Mouse (Mus musculus): ENCODE measurements around the gene Sox9. TPM values are rescaled to one million over a fixed set of nuclear protein-coding genes. Genes with fewer than 3 reads are reported as not detected.
A peak's percentile ranks its signal among the peaks of the same experiment; 100 is the strongest.

Gene Sox9
- total RNA-seq (2017), result not detected in 2 replicates

GRCm38 (mm10) chr11:112781994-112782356 lies at the start of gene Sox9:
Gene Sox9, plus strand, starts transcription at chr11:112782224.
- peak; percentile 17; the same call in 1 of the 2 replicates for ATAC-seq (replicated peaks; ENCODE audit: low read depth, poor library complexity, severe bottlenecking)

DNA sequence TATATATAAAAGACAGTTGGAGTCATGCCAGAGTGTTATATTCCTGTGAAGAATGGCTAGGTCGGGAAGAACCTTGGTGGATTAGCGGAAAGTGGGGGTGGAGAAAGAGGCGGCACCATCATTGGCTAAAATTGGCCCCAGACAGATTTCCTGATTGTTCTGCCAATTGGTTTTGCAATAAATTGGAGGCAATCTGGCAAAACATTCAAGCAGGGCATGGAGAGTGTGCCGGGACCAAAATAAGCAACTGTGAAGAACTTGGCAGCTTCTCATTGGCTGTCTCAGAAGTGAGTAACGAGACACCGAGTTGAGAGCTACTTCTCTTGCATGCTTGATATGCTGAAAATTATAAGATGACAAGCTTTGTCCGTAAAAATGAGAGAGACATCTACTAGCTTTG lies 49.6 kb upstream of the Sox9 start:
- ATAC-seq (replicated peaks; ENCODE audit: low read depth, poor library complexity, severe bottlenecking), result no peak

DNA sequence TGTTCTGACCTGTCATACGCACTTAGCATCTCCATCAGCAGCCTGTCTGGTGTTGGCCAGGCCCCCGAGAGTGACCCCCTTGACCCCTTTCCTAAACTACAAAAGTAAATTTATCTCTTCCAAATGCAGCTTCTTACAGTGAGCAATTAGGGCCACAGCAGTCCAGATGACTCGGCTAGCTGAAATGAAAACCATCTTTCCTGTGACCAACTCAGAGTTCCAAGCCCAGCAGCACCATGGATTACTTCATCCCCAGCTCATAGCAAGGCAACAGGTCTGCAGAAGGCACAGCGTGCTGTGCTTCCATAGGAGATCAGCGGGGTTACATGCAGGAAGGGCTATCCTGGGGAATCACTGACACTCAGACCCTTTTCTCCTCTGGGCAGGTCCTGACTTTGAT lies 45.0 kb upstream of the Sox9 start:
- ATAC-seq (replicated peaks; ENCODE audit: low read depth, poor library complexity, severe bottlenecking), result no peak

DNA sequence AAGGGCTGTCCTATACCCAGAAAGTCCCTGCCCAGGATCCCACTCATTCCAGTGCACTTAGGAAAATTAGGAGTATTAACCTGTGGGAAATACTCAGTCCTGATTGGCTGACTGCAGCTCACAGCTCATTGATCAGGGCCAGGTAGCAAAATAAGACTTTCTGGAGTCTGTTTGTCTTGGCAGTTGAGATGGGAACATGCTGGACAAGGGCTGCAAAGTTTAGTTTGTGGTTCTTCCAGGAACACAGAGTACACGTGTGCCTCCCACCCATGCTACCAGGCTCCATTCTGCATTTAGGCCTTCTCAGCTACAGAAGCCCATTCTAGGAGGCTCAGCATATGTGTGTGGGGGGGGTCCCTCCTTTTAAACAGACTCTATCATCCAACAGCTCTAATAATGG lies 42.3 kb upstream of the Sox9 start:
- no peak for ATAC-seq (replicated peaks; ENCODE audit: low read depth, poor library complexity, severe bottlenecking)

GRCm38 (mm10) chr11:112756516-112756915 lies 25.5 kb upstream of the Sox9 start:
- ATAC-seq (replicated peaks; ENCODE audit: low read depth, poor library complexity, severe bottlenecking), result no peak

GRCm38 (mm10) chr11:112758056-112758455 lies 24.0 kb upstream of the Sox9 start:
- no peak for ATAC-seq (replicated peaks; ENCODE audit: low read depth, poor library complexity, severe bottlenecking)

DNA sequence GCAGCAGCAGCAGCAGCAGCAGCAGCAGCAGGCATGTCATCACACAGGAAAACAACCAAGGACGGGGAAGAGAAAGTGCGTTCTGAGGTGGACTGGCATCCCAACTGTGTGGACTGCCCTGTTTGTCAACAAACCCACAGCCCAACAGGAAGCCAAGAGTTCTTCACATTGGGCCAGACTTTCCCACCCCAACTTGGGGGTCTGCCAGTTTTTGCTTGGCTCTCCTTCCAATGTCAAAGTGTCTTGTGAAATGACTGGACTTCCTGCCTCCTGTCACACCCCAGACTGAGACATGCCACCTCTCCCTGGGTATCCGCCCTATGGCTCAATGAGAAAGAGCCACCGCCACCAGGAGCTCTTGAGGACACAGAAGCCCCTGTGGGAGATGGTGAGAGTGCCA lies 15.1 kb upstream of the Sox9 start:
- ATAC-seq (replicated peaks; ENCODE audit: low read depth, poor library complexity, severe bottlenecking), result no peak

DNA sequence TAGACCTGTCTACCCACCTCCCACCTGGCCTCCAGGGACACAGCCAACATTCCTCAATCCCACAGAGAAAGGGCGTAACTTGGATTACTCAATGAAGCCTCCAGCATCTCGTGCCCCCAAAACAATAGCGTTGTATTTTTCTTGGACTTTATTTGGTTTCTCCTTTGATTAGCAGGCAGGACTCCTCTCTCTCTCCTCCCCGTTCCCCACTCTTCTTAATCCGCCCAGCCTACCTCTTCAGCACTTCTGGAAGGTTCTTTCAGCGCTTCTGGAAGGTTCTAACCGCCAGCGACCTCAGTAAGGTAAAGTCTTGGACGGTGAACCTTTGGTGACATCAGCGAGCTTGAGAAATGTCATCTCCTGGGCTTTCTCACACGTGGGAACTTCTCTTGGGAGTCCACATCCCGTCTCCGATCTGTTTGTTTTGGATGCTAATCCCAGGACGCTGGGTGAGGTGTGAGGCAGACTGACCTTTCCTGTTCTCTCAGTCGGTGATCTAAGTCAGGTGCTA lies 14.4 kb upstream of the Sox9 start:
- ATAC-seq (replicated peaks; ENCODE audit: low read depth, poor library complexity, severe bottlenecking), result no peak

DNA sequence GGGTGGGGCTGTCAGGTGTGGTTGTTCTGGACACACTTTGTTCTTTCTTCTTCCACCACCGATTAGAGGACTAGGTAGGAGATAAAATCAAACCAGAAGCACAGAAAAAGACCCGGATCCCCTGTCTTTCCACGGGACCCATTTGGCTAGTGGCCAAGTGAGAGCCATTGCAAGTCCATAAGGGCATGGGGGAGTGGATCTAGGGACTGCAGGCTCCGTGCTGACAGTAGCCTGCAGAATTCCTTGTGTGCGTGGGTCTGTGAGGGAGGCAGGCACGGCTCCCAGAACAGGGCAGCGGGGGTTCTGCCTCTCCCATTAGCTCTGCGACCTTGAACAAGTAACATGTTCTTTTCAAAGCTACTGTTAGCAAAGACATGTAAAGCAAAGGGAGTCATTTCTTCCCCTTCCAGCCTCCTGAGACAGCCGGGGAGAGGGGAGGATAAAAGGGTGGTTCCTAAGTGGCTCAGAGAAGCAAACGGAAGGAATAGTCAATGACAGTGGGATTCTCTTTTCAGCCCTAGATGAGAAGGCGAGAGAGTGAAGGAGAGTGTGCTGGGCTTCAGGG lies 9.2 kb upstream of the Sox9 start:
- no peak for ATAC-seq (replicated peaks; ENCODE audit: low read depth, poor library complexity, severe bottlenecking)

- ATAC-seq (replicated peaks; ENCODE audit: low read depth, poor library complexity, severe bottlenecking), result no peak
Measured at GRCm38 (mm10) chr11:112779762-112780161, 2.3 kb upstream of the Sox9 start.

GRCm38 (mm10) chr11:112780394-112780920 lies 1.6 kb upstream of the Sox9 start:
- no peak for ATAC-seq (replicated peaks; ENCODE audit: low read depth, poor library complexity, severe bottlenecking)

DNA sequence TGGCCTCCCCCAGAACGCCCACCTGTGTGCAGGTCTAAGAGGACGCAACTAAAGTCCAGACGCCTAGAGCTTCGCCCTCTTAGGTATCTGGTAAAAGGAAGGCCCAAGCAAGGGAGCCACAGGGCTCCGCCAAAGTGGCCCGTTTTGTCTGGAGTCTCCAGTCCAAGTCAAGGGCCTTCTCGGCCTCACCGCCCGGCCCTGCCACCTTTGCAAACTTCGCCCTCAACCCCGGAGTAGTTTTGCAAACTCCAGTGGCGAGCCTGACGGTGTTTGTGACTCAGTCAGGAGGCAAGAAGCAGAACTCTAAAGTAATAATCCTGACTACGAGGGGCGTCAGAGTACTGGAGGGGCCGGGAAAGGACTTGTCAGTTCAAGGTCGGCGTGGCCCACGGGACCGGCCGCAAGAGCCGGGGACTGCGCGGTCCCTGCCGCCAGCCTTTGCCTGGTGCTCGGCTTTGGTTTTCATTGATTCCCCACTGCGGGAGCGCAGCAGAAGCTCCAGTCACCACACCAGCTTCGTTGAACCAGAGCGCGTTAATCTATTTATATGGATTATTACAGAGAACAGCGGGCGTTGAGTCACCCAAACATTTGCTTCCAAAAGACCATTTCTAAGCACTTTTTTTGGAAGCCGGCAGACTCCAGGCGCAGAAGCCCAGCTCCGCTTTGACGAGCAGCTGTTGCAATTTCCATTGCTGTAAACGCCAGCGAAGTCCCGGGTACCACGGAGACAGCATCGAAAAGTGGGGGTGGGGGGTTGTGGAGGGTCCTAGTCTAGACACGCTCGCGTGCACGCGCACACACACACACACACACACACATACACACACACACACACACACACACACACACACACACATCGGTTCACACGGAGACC lies 751 bp upstream of the Sox9 start:
- no peak; the same call in 1 of the 2 replicates for ATAC-seq (replicated peaks; ENCODE audit: low read depth, poor library complexity, severe bottlenecking)

GRCm38 (mm10) chr11:112782357-112783121 lies 515 bp downstream of the Sox9 start:
- peak; percentile 33 for ATAC-seq (replicated peaks; ENCODE audit: low read depth, poor library complexity, severe bottlenecking)

- no peak for ATAC-seq (replicated peaks; ENCODE audit: low read depth, poor library complexity, severe bottlenecking)
Measured at GRCm38 (mm10) chr11:112783401-112784346, 1.6 kb downstream of the Sox9 start.

- no peak for ATAC-seq (replicated peaks; ENCODE audit: low read depth, poor library complexity, severe bottlenecking)
Measured at GRCm38 (mm10) chr11:112784347-112784902, 2.4 kb downstream of the Sox9 start.

DNA sequence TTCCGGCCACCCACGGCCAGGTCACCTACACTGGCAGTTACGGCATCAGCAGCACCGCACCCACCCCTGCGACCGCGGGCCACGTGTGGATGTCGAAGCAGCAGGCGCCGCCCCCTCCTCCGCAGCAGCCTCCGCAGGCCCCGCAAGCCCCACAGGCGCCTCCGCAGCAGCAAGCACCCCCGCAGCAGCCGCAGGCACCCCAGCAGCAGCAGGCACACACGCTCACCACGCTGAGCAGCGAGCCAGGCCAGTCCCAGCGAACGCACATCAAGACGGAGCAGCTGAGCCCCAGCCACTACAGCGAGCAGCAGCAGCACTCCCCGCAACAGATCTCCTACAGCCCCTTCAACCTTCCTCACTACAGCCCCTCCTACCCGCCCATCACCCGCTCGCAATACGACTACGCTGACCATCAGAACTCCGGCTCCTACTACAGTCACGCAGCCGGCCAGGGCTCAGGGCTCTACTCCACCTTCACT lies 2.9 kb downstream of the Sox9 start:
- no peak for ATAC-seq (replicated peaks; ENCODE audit: low read depth, poor library complexity, severe bottlenecking)

DNA sequence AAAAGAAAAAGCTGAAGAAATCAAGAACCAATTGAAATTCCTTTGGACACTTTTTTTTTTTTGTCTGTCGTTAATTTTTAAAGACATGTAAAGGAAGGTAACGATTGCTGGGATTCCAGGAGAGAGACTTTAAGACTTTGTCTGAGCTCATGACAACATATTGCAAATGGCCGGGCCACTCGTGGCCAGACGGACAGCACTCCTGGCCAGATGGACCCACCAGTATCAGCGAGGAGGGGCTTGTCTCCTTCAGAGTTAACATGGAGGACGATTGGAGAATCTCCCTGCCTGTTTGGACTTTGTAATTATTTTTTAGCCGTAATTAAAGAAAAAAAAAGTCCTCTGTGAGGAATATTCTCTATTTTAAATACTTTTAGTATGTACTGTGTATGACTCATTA lies 3.6 kb downstream of the Sox9 start:
- ATAC-seq (replicated peaks; ENCODE audit: low read depth, poor library complexity, severe bottlenecking), result no peak

- no peak for ATAC-seq (replicated peaks; ENCODE audit: low read depth, poor library complexity, severe bottlenecking)
Measured at GRCm38 (mm10) chr11:112786427-112786826, 4.4 kb downstream of the Sox9 start.

DNA sequence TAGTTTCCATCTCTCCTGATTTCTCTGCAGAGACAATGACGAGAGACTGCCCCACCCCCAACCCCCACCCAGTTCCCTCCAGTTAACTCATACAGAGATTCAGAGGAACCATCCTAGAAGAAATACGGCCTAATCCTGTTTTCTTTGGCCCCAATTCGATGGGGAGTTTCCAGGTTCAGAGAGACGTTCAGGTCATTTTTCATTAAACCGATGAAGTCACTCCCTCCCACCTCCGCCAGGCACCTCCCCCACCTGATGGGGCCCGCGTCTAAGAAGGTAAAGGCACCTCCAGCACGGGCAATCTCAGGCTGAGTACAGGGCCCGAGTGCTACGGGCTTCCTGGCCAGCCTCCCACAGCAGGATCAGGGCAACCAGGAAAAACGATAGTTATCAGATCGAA lies 6.3 kb downstream of the Sox9 start:
- ATAC-seq (replicated peaks; ENCODE audit: low read depth, poor library complexity, severe bottlenecking), result no peak
